Mouse (Mus musculus) gastrocnemius, adult 18-20 months (tissue): ENCODE measurements around the gene Spem2. TPM values are rescaled to one million over a fixed set of nuclear protein-coding genes. Genes with fewer than 3 reads are reported as not detected.

ENCODE experiments used
- DNase-seq: peaks from one replicate; pipeline ENCODE4 v3.0.0; 2021; ENCODE audit warnings: low spot score
- total RNA-seq, 2 experiments: library from RNA; stranded (reverse); gene quantifications; 2 replicates each; pipeline ENCODE4 v1.2.3; 2021

Spem2 gene
- total RNA-seq, 2 experiments from 2014 or later = not detected

DNA sequence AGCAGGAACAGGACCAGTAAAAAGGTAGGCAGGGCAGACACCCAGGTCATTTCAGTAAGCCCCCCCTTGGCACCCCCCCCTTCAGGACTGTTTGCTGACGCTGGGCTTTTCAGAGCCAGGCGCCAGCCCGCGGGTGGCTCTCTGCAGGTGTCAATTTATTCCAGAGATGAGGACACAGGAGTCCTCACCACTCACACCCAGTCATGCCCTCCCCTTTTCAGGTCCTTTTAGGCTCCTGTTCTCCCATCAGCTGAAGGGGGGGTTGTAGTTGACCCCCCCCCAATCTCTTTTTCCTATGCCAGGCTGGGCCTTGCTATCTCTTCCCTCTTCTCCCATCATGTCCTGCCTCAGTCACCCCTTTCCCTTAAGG is 17.7 kb upstream of the Spem2 start:
- no peak for DNase-seq

- no peak for DNase-seq
Measured at GRCm38 (mm10) chr11:69835326-69835965, 17.2 kb upstream of the Spem2 start.

- DNase-seq = no peak
Measured at GRCm38 (mm10) chr11:69834001-69834549, 15.8 kb upstream of the Spem2 start.

GRCm38 (mm10) chr11:69833554-69833953 is 15.3 kb upstream of the Spem2 start:
- DNase-seq = no peak

DNA sequence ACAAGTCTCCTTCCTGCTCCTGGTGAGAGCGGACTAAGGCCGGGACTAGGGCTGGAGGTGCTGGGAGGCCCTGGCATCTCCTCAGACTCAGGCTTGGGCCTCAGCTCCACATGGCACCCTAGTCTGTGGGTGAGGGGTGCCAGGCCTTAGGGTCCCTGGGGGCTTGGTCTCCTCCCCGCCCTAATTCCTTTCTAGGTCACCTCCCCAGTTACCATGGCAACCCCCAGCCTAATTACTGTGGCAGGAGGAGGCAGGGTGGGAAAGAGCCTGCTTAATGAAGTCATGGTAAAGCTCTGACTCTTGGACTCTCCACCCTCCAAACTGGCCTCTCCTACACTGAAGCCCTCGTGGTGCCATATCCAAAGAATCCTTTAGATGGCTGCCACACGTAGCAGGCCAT is 10.6 kb upstream of the Spem2 start:
- DNase-seq = no peak

- no peak for DNase-seq
Measured at GRCm38 (mm10) chr11:69823456-69823855, 5.2 kb upstream of the Spem2 start.

DNA sequence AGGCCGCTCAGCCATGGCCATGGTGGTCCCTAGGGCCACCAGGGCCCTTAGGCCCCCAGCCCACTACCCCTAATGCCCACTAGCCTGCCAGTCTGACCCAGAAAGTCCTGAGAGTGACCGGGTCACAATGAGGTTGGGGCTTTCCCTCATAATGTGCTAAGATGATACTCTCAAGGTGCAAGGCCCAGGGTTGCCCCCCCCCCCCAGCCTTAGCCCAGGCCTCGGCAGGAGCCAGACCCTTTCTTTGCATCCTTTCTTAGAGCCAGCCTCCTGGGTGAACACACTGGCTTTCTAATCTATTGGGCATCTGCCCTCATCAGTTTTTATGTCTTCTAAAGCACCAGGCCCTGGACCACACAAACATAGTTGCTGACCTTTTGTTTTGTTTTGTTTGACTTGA is 3.8 kb upstream of the Spem2 start, which contains the start of gene Spem1:
TSS of gene Spem1 (minus strand) at position 101 of the 400 bp plus-strand sequence.
- DNase-seq = no peak

- no peak for DNase-seq
Measured at GRCm38 (mm10) chr11:69818871-69819270, 606 bp upstream of the Spem2 start.

GRCm38 (mm10) chr11:69816520-69816919 is 1.7 kb downstream of the Spem2 start:
- DNase-seq = no peak

GRCm38 (mm10) chr11:69815155-69815554 is 3.1 kb downstream of the Spem2 start, which contains the start of gene Gm39566:
Gene Gm39566, minus strand, starts transcription at chr11:69815298.
- DNase-seq = no peak

DNA sequence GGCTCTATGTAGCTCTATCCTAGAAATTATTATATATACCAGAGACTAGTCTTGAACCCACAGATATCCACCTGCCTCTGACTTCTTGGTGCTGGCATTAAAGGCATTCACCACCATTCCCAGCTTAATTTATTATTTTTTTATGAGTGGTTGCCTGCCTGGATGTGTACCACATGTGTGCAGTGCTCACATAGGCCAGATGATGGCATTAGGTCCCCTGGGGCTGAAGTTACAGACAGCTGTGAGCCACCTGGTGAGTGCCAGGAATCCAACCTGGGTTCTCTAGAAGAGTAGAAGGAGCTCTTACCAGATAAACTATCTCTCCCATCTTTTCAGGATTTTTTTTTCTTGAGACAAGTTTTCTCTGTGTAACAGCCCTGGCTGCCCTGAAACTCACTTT is 8.0 kb downstream of the Spem2 start:
- no peak for DNase-seq

- no peak for DNase-seq
Measured at GRCm38 (mm10) chr11:69807641-69808040, 10.6 kb downstream of the Spem2 start.

DNA sequence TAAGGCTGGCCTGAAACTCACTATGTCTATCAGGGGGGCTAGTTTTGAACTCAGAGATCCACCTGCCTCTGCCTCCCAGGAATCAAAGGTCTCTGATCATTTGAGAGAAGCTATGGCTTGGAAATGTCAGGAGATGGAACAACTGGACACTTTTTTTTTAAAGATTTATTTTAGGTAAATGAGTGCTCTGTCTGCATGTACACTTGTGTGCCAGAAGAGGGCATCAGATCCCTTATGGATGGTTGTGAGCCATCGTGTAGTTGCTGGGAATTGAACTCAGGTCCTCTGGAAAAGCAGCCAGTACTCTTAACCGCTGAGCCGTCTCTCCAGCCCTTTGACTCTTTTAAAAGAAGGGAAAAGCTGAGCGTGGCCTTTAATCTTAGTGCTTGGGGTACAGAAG is 11.9 kb downstream of the Spem2 start:
- no peak for DNase-seq

DNA sequence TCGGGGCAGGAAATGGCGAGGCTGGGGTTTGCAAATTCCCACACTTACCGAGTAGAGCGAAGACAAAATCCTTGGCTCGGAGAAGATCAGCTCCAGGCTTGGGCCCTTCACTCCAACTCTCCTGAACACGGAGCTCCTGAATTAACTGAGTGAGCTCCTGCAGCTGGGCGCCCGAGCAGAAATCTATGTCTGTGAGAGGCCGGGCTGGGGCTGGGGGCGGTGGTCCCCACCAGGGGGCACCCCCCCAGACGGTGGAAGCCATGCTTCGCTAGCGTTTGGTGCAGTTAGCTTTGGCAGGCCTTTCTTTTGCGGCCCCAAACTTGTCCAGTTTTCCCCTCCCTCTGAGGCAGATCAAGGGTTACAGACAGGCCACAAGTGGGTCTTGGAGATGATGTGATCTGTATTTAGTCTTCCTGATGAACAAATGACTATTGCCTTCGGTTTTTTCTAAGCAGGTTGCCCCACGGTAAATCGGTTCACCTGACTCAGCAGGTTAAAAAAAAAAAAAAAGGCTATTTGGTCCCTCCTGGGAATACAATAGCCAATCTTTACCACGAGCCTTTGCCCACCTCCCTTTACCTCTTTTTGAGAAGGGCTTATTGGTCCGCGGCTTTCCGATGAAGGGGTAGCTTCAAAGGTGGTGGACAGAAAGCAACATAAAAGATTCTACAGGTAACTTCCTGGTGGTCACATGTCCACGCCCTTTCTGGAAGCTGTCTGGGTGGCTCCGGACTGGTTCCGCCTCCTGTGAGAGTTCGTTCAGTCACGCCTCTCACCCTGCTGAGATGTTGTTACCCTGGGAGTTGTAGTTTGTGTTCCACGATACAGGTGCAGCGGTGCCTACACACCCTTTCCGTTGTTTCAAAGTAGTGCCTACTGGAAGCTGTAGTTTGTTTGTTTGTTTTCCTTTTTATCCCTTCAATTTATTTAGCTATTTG is 13.0 kb downstream of the Spem2 start, which contains the start of gene Tmem102:
TSS of gene Tmem102 (minus strand) at position 653 of the 938 bp plus-strand sequence.
- no peak for DNase-seq

GRCm38 (mm10) chr11:69804652-69804940 is 13.7 kb downstream of the Spem2 start:
- DNase-seq = no peak

DNA sequence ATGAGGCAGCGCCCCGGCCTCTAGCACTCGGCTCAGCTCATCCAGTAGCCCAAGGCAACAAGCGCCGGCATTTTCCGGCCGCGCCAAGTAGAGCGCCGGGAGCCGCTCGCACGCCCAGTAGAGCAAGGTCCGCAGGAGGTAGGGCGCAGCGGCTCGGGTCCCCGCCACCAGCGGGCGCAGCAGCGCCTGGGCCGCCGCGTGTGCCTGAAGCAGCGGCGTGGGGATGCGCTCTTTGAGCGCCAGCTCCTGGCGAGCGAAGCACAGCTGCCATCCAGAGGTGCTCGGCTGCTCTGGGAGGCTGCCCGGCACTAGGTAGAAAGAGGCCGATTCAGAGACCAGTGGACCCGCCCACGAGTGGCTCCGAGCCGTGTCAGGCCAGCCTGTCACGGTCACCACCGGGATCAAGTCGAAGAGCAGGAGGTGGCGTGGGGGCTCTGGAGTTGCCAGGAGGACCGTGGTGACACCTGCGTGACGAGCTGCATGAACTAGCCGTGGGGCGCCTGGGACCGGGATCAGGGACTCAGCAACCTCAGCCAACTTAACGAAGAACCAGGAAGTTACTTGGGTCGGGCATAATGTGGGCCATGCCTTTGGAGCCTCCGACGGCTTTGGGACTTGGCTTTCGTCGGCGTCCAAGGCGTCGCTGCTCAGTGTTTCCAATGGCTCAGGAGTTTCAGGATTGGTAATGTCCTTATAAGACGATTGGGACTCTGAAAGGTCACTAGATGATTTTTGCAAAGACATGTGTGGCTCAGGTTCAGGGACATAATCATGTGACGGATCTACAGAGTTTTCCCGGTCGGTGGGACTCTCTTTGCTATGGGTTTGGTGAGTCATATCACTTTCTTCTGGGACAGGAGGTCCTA is 14.2 kb downstream of the Spem2 start:
- DNase-seq = peak; percentile 70

DNA sequence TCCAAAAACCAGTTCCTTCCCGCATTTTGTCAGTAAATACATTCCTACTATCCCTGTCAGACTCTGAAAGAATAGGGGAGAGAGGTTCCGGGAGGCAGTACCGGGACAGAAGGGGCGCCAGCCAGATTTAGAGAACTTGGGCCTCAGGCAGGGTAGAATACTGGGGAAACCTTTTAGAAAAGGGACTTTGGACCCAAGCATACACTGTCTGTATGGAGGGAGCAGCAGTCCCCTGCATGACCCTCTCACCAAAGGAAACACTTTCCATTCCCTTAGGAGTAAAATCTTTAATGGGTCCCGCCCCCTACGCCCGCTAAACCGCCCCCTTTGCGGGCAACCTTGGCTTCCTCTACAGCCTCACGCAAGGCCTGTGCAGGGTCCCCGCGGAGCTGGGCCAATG is 14.9 kb downstream of the Spem2 start:
- DNase-seq = no peak

DNA sequence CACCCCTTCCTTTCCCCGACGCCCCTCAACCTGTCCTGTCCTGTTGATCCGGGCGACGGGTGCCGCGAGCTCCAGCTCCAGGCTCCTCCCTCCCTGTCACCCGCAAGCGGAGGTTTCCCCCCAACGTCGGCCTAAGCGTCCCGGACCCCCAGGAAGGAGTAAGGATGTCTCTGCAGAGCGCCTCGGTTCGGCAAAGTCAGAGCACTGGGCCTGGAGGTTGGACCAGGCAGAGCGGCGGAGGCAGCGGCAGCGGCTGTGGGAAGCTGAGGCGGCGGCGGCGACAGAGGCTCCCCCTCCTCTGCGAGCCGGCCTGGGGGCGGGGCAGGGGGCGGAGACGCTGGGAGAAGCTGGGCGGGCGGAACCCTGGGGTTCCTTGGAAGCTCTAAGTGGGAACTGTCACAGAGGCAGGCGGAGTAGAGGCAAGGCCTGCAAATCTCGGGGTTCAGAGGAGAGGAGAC is 15.6 kb downstream of the Spem2 start:
- peak; percentile 88 for DNase-seq

GRCm38 (mm10) chr11:69801379-69801977 is 16.8 kb downstream of the Spem2 start, which contains the start of gene Fgf11:
Gene Fgf11, minus strand, starts transcription at chr11:69801857.
- DNase-seq = no peak

DNA sequence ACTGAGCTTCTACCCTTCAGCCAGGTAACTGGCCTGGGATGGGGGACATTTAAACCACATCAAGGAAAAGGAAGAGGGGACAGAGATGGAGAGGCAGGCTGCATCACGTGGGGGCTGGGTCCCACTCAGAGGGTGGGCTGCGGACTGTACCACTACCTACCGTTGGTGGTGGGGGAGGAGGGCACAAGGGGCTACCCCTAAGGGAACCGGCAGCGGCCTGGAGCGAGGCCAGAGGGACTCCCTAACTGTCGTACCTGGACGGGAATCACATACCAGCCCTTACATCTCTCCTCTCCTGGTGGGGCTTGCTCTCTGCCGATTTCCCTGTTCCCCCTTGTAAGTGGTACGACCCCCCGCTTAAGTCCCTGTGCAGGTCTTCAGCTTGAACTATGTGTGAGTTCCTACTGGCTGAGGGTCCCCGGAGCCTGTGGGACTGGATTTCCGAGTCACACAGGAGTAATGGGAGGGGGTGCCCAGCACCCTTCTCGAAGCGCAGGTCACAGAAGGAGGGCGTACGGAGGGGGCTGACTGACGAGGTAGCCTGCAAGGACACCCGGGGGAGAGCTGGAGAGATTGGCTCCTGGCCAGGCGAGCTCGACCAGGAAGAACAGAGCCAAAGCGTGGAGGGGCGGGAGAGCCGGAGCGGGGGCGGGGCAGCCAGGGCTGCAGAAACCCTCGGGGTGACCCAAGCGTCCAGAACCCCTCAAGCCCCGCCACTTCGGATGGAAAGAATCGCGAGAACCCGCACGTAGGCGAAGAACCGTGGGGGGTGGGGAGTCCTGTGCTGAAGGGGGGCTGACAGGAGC is 17.7 kb downstream of the Spem2 start:
- DNase-seq = no peak
